Mouse (Mus musculus): ENCODE results near the gene Smim20.

The Smim20 gene

GRCm38 (mm10) chr5:53266931-53267853, at the start of gene Smim20:
Gene Smim20, plus strand, starts transcription at chr5:53267083.
- DNase-seq (ENCODE audit: low spot score) = peak; percentile 87

DNA sequence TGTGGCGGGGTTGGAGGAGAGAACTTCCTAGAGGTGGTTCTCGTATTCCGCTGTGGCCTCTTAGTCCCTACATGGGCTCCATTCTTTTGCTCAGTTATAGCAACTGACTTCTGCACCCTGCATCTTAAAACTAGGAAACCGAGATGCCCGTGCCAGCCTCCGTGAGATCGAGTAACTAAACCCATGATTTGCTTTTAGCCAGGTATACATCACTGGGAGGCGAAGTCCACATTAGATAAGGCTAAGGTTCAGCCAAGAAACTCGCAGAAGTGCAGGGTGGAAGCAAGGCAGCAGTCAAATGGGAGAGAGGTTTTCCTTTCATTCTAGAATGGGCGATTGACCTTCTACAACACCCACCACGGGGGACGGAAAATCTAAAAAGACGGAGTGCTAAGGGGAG, 41.4 kb upstream of the Smim20 start:
- DNase-seq (ENCODE audit: low spot score) = no peak

GRCm38 (mm10) chr5:53230560-53230959, 36.3 kb upstream of the Smim20 start:
- no peak for DNase-seq (ENCODE audit: low spot score)

GRCm38 (mm10) chr5:53235551-53235950, 31.3 kb upstream of the Smim20 start:
- DNase-seq (ENCODE audit: low spot score) = no peak

DNA sequence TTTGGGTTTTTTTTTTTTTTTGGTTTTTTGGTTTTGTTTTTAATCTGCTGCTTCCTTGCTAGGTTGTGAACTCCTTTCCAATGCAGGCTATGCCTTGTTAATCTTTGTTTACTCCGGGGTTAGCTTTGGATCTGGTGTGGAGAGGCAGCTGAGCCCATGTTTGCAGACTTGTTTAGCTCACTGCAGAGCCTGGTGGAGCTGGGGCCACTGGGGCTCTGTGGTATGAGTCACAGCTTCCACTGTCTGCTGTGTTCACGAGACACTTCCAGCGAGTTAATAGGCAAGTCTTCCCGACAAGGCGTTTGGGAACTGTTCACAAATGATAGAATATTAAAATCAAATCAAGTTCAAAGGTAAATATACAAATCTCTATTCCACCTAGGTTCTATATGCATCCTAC, 30.7 kb upstream of the Smim20 start:
- no peak for DNase-seq (ENCODE audit: low spot score)

DNA sequence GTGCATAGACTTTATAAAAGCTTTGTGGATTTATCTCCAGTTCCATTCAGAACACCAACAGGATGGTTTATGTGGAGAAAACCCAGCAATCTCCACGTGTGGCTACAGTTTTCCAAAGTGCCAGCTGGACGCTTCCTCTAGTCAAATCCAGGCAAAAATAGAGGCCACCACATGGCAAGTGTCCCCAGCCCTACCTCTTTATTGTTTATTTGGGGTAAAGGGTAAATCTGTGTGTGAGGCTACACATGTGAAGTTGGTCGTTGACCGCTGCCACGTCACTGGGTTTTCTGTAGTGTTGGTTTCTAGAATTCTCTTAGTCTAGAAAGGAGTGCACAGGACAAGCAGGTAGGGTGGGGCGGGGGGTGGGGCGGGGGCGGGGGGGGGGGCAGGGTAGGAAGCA, 30.1 kb upstream of the Smim20 start:
- DNase-seq (ENCODE audit: low spot score) = no peak

DNA sequence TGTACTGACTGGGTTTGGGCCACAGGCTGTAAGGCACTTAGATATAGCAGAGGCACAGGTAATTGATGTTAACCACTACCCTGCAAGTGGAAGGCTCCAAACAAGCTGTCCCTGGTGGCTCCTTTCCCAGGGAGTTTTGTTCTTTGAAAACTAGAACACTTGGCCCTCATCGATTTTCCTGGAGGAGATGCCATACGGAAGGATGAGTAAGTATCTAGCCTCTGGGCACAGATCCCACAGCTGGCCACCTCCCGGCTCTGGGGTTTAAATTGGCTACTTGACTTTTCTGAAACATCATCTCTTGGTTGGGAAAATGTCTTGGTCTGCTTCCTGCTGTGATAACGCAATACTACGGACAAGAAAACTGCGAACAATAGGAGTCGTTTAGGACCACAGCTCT, 28.1 kb upstream of the Smim20 start:
- no peak for DNase-seq (ENCODE audit: low spot score)

DNA sequence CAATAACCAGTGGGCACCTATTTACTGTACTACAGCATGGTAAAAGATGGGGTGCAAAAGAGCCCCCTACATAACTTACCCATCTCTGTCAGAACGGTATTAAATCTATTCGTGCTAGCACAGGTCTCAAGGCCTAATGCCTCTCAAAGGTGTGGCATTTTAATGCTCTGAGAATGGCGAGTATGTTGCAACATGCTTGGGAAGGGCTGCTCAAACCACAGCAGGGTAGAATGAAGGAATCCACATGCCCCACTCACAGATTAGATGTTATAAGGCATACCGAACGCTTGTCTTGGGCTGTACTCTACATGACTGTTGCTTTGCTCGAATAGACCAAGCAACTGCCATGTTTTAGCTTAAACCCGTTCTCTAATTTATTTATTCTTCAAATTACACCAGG, 27.7 kb upstream of the Smim20 start:
- DNase-seq (ENCODE audit: low spot score) = no peak

DNA sequence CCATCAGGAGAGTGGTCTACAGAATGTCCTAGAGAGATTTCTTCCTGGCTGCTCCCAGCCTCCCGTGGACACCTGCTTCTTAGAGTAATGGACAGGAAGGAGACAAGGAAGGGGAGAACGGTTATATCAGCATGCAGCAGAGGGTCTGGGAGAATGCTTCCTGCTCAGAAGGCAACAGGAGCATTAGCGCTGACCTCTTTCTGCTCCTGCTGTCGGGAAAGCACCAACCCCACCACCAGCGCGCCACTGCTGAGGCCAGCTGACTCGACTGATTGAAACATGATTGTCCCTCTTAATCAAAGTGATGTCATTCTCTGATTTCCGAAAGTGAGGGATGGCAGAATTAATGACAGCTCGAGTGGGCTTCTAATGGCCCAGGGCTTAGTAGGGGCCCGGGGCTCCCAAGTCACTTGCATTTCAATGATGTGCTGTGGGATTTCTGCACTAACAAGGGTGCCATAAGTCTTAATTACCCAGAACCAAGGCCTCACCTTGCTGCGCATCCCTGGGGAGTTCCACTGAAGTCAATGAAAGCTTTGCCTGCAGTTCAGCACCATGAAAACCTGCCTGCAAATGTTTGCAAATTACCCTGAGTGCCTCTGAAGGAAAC, 26.9 kb upstream of the Smim20 start:
- DNase-seq (ENCODE audit: low spot score) = no peak

GRCm38 (mm10) chr5:53241109-53241508, 25.8 kb upstream of the Smim20 start:
- no peak for DNase-seq (ENCODE audit: low spot score)

DNA sequence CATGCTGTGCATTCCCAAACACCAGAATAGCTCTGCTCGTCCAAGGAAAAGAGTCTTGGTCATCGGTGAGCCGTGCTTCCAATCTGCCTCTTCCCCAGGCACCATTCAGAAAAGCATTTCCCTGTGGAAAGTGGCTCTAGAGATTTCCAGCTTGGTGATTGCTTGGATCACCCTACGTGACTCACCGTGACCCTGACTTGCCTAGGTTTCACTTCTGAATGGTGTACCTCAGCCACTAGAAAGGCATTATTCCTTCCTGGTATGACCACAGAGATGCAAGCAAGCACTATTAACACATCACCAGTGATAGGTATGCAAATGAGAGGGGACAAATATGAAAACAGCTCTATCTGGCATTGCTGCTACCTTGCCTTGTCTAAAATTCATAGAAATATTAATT, 24.9 kb upstream of the Smim20 start:
- no peak for DNase-seq (ENCODE audit: low spot score)

DNA sequence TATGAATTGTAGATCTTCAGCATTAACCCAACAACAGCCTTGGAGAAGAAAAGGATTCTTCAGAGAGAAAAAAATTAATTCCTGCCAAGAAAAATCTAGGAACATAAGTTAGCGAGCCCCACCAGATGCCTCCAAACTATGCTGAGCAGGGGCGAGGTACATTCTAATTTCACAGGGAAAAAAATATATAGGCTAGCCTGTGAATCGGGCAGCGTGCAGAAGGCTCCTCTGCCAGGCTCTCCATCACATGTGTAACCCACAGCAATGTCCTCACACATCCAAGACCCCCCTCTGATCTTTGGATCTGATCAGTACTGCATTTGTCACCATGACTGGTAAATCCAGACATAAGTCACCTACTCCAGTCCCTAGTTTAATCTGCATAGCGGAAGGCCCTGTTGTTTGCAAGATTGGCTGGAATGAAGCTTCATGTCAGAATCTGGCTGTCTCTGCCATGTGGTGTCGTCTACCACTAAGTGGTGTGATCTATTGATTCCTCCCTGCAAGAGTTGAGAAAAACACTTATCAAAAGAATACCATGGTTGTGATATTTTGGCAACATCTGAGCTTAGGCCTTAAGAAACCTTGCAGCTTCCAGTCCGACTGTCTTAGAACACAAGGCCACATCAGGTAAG, 23.9 kb upstream of the Smim20 start:
- no peak for DNase-seq (ENCODE audit: low spot score)

DNA sequence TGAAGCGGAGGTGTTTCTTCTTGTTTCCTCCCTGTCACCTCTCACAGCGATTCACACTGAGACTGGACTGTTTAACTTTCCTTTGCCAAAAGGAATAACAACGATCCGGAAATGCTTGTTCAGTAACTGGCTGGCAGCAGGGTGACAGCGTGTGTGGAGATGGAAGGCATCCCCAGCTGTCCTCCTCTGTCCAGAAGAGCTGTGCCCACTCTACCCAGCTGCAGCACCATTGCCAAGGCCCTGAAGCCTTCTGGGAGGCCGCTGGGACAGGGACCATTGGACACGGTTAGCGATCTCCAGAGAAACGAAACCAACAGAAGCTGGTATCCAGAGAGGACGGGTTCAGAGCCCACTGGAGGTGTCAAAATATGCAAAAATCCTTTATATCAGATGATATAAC, 22.9 kb upstream of the Smim20 start:
- no peak for DNase-seq (ENCODE audit: low spot score)

DNA sequence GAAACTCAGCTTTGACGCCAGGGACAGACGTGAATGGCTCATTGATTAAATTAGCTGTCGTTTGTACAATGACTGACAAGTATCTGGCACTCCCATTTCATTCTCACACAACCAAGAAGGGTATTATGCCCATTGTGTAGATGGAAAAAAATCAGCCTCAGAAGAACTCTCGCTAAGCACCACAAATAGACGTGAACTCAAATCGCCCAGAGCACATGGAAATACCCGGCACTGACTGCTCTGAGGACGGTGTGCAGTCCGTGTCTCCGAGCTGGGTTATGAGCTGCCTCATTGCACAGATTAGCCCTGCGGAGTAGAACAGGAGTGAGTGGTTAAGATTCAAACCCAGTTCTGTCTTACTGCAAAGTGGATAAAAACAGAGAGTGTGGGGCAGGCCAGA, 18.4 kb upstream of the Smim20 start:
- no peak for DNase-seq (ENCODE audit: low spot score)

- no peak for DNase-seq (ENCODE audit: low spot score)
Observed at GRCm38 (mm10) chr5:53249431-53250061, 17.3 kb upstream of the Smim20 start.

DNA sequence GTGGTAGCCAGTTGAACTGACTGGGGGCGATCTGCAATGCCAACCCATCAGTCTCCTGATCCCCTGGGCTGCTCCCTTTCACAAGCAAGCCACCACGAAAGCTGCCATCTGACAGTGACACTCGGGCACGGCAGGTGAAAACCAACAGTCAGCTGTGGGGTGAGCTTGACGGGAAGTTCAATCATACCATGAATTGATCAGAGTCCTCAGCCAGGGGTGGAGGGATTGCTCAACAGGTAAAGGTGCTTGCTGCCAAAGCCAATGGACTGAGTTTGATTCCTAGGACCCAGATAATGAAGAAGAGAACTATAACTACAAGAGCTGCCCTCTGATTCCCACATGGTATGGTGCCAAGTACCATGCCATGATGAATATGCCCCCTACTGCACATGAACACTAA, 12.7 kb upstream of the Smim20 start:
- no peak for DNase-seq (ENCODE audit: low spot score)

- DNase-seq (ENCODE audit: low spot score) = no peak
Observed at GRCm38 (mm10) chr5:53254821-53255220, 12.1 kb upstream of the Smim20 start.

GRCm38 (mm10) chr5:53258038-53258786, 8.7 kb upstream of the Smim20 start:
- DNase-seq (ENCODE audit: low spot score) = peak; percentile 35

DNA sequence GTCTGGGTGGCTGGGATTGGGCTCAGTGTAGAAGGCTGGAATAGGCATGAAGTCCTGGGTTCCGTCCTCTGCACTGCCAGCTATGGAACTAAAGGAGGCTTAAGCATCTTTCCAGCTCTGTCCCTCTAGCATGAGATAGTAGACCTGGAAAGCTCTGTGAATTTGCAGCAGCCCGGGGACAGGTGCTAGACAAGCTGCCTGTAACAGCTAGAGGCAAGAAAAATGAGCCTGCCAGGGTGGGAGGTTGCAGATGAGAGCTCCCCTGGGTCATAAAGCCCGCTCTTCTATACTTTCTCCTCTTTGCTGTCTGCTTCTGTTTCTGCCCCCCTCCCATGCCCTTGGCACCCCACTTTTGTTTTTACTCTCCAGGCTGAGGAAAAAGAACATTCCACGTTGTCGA, 7.0 kb upstream of the Smim20 start:
- no peak for DNase-seq (ENCODE audit: low spot score)

GRCm38 (mm10) chr5:53261999-53262398, 4.9 kb upstream of the Smim20 start:
- no peak for DNase-seq (ENCODE audit: low spot score)

DNA sequence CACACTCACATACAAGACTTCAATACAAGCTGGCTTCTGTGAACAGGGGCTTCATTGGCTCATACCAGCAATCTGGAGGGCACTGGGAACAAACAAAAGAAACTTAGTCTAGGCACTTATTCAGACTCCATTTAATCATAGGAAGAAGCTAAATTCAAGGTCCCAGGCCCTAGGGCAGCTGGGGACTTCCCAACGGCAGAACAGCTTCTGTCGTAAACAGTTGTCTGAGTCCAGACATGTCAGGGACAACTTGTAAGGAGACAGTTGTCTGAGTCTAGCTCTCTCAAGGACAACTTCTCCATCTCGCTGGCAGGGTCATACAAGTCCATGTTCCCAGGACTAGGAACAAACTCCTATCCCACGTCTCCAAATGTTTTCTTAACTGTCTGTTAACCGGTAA, 2.8 kb upstream of the Smim20 start:
- DNase-seq (ENCODE audit: low spot score) = no peak

DNA sequence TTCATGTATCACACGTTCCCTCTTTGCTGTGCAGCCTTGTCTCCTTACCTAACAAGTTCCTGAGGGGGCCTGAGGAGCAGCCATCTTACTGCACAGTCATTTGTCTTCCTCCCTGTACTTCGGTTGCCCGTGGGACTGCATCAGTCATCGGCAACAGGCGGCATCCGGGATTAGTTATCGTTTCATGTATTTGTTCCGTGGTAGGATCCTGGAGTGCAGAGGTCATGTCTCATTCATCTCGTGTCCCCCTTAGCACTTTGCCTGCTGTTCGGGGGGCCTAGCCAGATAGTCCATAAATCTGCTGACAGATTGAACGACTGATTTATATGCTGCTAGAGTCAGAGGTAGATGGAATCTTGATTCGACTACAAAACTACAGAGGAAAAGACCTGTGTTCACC, 1.1 kb upstream of the Smim20 start:
- DNase-seq (ENCODE audit: low spot score) = no peak

Measured in T-cell, adult 2 months (primary cell).